Mouse (Mus musculus) forebrain, embryonic 15.5 days (tissue): ENCODE measurements at regions not wholly inside any gene's neighbourhood (a gene's known extent, or its start where the extent isn't known, plus 50 kb on each side); places are given as distances from the start of the nearest gene placed in this dataset.

Experiments used
- ATAC-seq: fragments of 200-750 bp; cut with Nextera tagmentation; replicated peaks from 2 replicates; pipeline ENCODE4 v1.8.0; 2017; ENCODE audit warnings: mild to moderate bottlenecking, moderate TSS enrichment, moderate library complexity
- H3K27ac ChIP-seq: fragments of 300-500 bp; sonication (generic); replicated peaks from 2 replicates; pipeline ENCODE4 v1.5.1; 2015; ENCODE audit warnings: mild to moderate bottlenecking, inconsistent platforms
- H3K27me3 ChIP-seq: fragments of 300-500 bp; sonication (generic); 2 replicates; pipeline ENCODE4 v1.6.1; 2015; ENCODE audit warnings: inconsistent platforms
- H3K36me3 ChIP-seq: fragments of 300-500 bp; sonication (generic); 2 replicates; pipeline ENCODE4 v1.6.1; 2015; ENCODE audit warnings: mild to moderate bottlenecking, inconsistent platforms
- H3K4me1 ChIP-seq: fragments of 300-500 bp; sonication (generic); 2 replicates; pipeline ENCODE4 v1.6.1; 2015; ENCODE audit warnings: inconsistent platforms
- H3K4me2 ChIP-seq: fragments of 300-500 bp; sonication (generic); replicated peaks from 2 replicates; pipeline ENCODE4 v1.6.1; 2015; ENCODE audit warnings: mild to moderate bottlenecking, inconsistent platforms
- H3K4me3 ChIP-seq: fragments of 300-500 bp; sonication (generic); 2 replicates; pipeline ENCODE4 v1.5.1; 2015; ENCODE audit warnings: mild to moderate bottlenecking, inconsistent platforms
- H3K9ac ChIP-seq: fragments of 300-500 bp; sonication (generic); replicated peaks from 2 replicates; pipeline ENCODE4 v1.6.1; 2015; ENCODE audit warnings: mild to moderate bottlenecking, inconsistent platforms
- H3K9me3 ChIP-seq: fragments of 300-500 bp; sonication (generic); 2 replicates; pipeline ENCODE4 v1.6.1; 2016; ENCODE audit warnings: inconsistent platforms
- WGBS: fragments of 180-500 bp; shearing (Covaris S2); methylation state at CpG from one replicate; pipeline ENCODE4 v1.1.7; 2015; ENCODE audit warnings: mixed read lengths; 5-methylcytosine and 5-hydroxymethylcytosine counted together

DNA sequence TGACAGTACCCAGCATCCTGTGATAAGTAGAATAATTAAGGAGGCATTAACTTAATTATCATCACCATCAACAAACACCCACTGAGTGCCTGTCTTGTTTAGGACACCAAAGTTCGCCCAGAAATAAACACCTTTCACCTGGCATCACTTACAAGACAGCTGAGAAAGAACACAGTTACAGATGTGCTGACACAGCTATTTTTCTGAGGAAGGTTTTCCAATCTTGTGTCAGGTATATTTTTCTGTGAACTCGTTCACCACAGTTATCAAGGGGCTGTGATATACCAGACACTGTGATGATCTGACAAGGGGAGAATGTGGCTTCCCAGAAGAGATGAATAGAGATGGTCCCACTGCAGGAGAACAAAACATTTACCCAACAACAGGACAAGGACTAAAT lies 311.1 kb downstream of the Pik3r1 start:
- no peak overlapping the region for H3K4me3 ChIP-seq
- ATAC-seq, result no peak
- WGBS, result 69% methylated on average over 2 of the region's 2 CpGs
- H3K9ac ChIP-seq, result no peak overlapping the region
- H3K4me2 ChIP-seq, result no peak overlapping the region
- no peaks in the 10 kb centered on the region for H3K36me3 ChIP-seq
- H3K27me3 ChIP-seq, result no peaks in the 10 kb centered on the region
- no peaks in the 10 kb centered on the region for H3K9me3 ChIP-seq
- H3K4me1 ChIP-seq, result no peaks in the 10 kb centered on the region
- H3K27ac ChIP-seq, result no peak overlapping the region

DNA sequence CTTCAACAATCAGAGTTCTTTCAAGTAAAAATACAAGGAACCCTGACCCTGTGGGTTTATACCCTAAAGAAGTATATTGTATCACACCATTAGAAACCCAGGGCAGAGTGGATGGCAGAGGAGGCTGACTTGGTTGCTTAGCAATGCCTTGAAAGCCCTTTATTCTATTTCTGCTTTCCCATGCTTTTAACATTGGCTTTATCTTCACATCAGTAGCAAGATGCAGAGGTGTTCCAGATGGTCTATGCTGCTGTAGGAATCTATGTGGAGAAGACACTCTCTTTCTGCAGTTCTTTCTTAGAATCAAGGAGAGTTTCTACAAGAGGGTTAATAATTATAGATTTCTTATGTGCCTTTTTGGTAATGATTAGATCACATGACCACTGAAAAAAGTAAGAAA lies 313.7 kb downstream of the Pik3r1 start:
- no peak overlapping the region for H3K27ac ChIP-seq
- H3K27me3 ChIP-seq, result no peaks in the 10 kb centered on the region
- 0 out of 2 replicates have a peak, but pooled peaks cover 5% of the 10 kb centered on the region for H3K4me1 ChIP-seq
- no peaks in the 10 kb centered on the region for H3K9me3 ChIP-seq
- no peak for ATAC-seq
- H3K4me3 ChIP-seq, result no peak overlapping the region
- H3K4me2 ChIP-seq, result no peak overlapping the region
- no peak overlapping the region for H3K9ac ChIP-seq
- H3K36me3 ChIP-seq, result no peaks in the 10 kb centered on the region

DNA sequence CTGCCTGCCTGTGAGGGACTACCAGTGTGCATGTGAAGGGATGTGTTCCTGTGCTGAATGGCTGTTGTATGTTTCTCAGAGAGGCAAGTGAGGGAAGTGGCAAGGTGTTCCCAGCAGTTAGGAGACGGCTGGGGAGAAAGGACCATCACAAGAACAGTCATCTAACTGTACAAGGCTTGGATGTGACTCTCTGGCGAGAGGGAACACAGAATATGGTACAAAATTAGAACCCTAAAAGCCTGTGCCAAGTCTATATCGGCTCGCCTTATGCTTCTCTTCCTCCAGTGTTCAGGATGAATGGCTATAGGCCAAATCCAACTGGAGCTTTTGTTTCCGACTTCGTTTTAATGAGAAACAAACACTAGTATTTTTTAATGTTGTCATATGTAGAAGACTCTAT lies 317.5 kb downstream of the Pik3r1 start:
- Histone ChIP-seq H3K4me1 (0 out of 2 replicates have a peak, but pooled peaks cover 5% of the 10 kb centered on the region), H3K27me3 (no peaks in the 10 kb centered on the region), H3K4me3 (no peak overlapping the region), H3K9me3 (no peaks in the 10 kb centered on the region), H3K27ac (no peak overlapping the region), H3K36me3 (no peaks in the 10 kb centered on the region), H3K9ac (no peak overlapping the region), H3K4me2 (no peak overlapping the region)
- 52% methylated on average over 6 of the region's 6 CpGs for WGBS
- 0 out of 2 replicates have a peak, but pooled peaks have one; percentile 51 for ATAC-seq

DNA sequence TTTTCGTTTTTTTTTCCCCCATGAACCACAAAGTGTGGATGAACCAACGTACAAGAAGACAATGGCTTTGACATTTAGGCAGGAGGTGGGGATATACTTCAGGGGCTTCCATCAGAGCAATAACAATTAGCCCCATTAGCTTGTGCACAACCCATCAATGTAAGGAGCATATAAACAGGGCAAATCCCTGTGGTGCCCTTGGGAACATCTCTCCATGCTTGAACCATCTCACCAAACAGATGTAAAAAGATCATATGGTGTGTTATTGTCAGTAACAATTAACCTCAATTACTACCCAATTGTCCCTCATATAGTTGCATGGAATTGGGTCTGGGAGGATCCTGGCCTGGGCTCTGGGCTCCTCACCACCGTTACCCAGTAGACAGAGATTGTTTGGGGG lies 328.5 kb downstream of the Pik3r1 start:
- Histone ChIP-seq H3K9ac (no peak overlapping the region), H3K4me1 (no peaks in the 10 kb centered on the region; the same call in 1 of the 2 replicates), H3K36me3 (no peaks in the 10 kb centered on the region), H3K4me3 (no peak overlapping the region), H3K27me3 (no peaks in the 10 kb centered on the region), H3K27ac (no peak overlapping the region), H3K4me2 (no peak overlapping the region), H3K9me3 (no peaks in the 10 kb centered on the region)
- 54% methylated on average over 3 of the region's 3 CpGs for WGBS
- ATAC-seq, result no peak

DNA sequence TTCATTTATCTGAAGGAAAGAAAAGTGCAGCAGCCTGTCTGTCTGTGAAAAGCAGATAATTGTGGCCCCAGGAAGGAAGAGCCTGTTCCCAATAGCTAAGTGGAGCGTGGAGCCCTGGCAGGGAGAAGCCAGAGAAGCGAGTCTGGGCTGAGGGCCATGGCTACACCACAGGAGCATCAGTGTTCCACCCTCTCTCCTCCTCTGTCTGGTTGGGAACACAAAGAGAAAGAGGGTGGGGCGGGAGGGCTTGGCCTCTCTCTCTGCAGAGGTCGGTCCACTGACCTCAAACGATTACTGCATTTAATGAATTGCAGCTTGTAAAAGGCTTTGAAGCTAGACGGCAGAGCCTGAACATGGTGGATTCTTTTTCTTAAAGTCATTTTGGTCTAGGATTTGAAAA lies 329.0 kb downstream of the Pik3r1 start:
- Histone ChIP-seq H3K4me2 (no peak overlapping the region), H3K9me3 (no peaks in the 10 kb centered on the region), H3K27ac (no peak overlapping the region), H3K4me3 (no peak overlapping the region), H3K4me1 (no peaks in the 10 kb centered on the region; the same call in 1 of the 2 replicates), H3K9ac (no peak overlapping the region), H3K27me3 (no peaks in the 10 kb centered on the region), H3K36me3 (no peaks in the 10 kb centered on the region)
- 32% methylated on average over 6 of the region's 6 CpGs for WGBS
- no peak for ATAC-seq

DNA sequence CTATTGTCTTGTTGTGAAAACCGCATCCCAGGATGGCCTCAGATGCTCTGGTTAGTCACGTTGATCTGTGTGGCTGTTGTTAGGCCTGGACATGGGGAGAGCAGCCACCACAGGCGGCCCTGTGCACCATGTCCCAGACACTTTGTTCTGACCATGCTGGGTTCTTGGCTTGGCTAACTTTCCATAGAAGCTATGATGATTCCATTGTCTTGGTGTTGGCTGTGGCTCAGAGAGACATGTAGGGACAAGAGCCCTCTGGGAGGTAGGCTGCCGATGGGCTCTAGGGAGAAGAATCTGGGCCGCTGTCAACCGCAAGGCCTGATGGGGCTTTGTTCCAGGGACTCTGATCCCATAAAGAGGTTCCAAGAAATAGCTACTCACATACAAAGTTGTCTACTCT lies 334.9 kb downstream of the Pik3r1 start:
- 88% methylated on average over 6 of the region's 6 CpGs for WGBS
- H3K9me3 ChIP-seq, result no peaks in the 10 kb centered on the region
- ATAC-seq, result no peak
- H3K36me3 ChIP-seq, result no peaks in the 10 kb centered on the region
- H3K4me3 ChIP-seq, result no peak overlapping the region
- no peaks in the 10 kb centered on the region for H3K4me1 ChIP-seq
- H3K27me3 ChIP-seq, result no peaks in the 10 kb centered on the region
- H3K4me2 ChIP-seq, result no peak overlapping the region
- no peak overlapping the region for H3K27ac ChIP-seq
- no peak overlapping the region for H3K9ac ChIP-seq

DNA sequence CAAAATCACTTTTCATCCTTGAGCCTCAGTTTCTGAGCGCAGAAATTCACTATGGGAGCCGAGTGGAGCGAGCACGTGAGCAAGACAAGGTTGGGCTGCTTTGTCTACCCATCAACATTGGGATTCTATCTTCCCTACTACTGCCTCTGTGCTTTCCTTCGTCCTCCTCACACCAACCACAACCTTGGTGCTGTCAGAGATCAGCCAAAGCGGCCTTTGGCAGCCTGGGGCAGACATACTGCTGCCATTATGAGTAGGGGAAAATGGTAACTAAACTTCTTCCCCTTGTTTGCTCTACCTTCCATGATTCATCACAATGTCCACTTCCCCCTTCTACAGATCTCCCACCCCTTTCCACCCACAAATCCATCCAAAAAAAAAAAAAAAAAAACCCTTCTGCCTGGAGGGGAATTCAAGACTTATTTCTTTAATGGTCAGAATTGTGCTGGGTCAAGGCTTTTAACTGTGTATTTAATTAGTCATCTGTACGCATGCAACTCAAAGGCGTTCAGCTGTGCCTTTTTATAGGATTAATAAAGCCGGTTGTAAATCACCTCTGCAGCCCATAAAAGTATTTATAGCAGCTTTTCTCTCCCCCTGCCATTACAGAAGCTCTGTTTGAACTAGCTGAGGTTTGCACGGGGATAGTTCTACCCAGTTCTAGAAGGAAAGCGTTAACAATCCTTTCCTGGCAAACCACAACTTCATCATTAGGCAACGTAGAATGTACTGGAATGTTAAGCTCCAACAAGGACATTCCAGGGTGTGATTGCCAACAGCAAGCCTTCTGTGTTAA lies 340.4 kb downstream of the Pik3r1 start:
- WGBS, result 61% methylated on average over 12 of the region's 12 CpGs
- H3K27me3 ChIP-seq, result no peaks in the 10 kb centered on the region
- H3K4me3 ChIP-seq, result no peak overlapping the region
- no peaks in the 10 kb centered on the region for H3K4me1 ChIP-seq
- no peak overlapping the region for H3K4me2 ChIP-seq
- no peak for ATAC-seq
- H3K27ac ChIP-seq, result no peak overlapping the region
- H3K9me3 ChIP-seq, result no peaks in the 10 kb centered on the region
- H3K36me3 ChIP-seq, result no peaks in the 10 kb centered on the region
- no peak overlapping the region for H3K9ac ChIP-seq

DNA sequence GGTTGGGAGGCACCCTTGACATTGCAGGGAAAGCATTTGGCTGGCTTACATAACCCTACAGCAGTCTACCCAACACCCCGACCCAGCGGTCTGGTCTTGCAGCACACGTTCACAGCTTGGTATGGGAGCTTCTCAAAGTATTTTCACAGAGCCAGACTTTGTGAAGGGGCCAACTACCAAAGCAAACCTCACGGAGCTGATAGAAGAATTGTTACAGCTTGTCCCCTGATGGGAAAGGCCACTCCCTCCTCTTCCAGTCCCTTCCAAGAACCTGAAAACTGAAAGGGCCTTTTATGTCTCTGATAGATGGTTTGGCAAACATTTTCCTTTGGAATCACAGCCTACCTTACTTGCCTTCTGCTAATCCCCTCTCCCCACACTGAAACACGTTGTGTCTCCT lies 341.6 kb downstream of the Pik3r1 start:
- H3K4me1 ChIP-seq, result no peaks in the 10 kb centered on the region
- no peak overlapping the region for H3K4me3 ChIP-seq
- no peaks in the 10 kb centered on the region for H3K36me3 ChIP-seq
- no peaks in the 10 kb centered on the region for H3K9me3 ChIP-seq
- no peaks in the 10 kb centered on the region for H3K27me3 ChIP-seq
- no peak for ATAC-seq
- 41% methylated on average over 5 of the region's 5 CpGs for whole genome bisulfite sequencing
- no peak overlapping the region for H3K4me2 ChIP-seq
- no peak overlapping the region for H3K9ac ChIP-seq
- H3K27ac ChIP-seq, result no peak overlapping the region

DNA sequence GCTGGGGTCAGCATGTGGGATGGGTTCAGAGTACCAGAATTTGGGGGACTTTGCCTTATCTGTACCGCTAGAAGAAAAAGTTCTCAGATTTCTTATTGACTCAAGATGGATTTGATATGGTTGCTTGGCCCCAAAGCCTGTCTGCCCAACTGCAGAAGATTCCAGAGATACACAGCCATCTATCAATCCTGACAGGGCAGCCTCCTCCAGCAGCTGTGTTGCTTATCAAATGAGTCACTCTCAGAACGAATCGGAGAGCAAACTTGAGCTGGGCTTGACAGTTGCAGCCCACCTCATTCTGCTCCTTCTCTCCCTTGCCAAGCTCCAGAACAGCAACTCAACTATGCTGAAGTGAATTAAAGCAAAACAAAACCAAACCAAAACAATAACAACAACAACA lies 345.9 kb downstream of the Pik3r1 start:
- Histone ChIP-seq H3K27me3 (no peaks in the 10 kb centered on the region), H3K27ac (no peak overlapping the region), H3K4me2 (no peak overlapping the region), H3K9me3 (no peaks in the 10 kb centered on the region), H3K9ac (no peak overlapping the region), H3K36me3 (no peaks in the 10 kb centered on the region), H3K4me1 (peaks cover 5% of the 10 kb centered on the region; the same call in 1 of the 2 replicates), H3K4me3 (no peak overlapping the region)
- ATAC-seq, result no peak
- WGBS, result 89% methylated on average over 3 of the region's 3 CpGs

DNA sequence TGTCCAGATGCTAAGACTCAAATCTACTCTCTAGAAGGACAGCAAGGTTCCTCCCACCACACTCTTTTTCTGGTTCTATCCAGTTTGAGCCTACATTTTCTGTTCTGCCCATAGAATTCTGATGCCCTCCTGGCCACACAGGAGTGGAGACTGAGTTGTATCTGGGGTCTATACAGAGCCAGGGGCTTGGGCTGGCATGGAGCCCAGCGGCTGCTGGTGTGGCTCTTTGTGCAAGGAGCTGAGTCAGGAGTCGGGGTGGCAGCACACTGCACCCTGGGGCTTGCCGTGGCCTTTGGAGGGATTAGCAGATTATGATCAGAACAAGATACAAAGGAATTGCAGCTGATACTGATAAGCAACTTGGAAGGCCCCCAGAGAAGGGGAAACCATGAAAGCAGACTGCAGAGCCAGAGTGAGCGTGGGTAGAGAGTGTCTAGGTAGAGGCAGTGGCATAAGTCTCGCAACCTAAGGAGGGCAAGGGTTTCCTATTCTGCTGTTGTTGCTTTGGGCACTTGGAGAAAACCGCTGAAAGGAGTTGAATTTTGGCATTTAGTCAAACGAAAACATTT lies 348.5 kb downstream of the Pik3r1 start:
- Histone ChIP-seq H3K4me3 (no peak overlapping the region), H3K4me2 (no peak overlapping the region), H3K4me1 (peaks cover 5% of the 10 kb centered on the region; the same call in 1 of the 2 replicates), H3K9ac (no peak overlapping the region), H3K9me3 (no peaks in the 10 kb centered on the region), H3K27ac (no peak overlapping the region), H3K27me3 (no peaks in the 10 kb centered on the region), H3K36me3 (no peaks in the 10 kb centered on the region)
- 67% methylated on average over 7 of the region's 7 CpGs for WGBS
- peak; percentile 72 for ATAC-seq

DNA sequence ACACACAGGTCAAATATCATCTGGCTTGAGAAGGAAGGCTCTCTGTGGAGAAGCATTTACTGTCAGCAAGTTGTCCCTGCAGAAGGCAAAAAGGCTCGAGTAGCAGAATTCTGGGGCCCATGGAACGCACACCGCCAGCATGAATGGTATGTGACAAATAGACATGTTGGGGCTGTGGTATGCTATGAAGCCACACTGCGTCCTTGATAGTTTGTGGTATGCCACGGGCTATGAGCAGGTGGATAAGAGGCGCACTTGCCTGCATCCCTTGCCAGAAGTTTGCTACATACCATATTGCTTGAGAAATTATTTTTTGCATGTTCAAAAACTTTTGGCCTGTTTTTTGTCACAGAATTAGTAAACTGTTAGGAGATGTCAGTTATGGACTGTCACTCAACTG lies 349.7 kb downstream of the Pik3r1 start:
- H3K27ac ChIP-seq, result no peak overlapping the region
- H3K36me3 ChIP-seq, result no peaks in the 10 kb centered on the region
- 95% methylated on average over 6 of the region's 6 CpGs for WGBS
- H3K4me2 ChIP-seq, result no peak overlapping the region
- ATAC-seq, result no peak
- no peaks in the 10 kb centered on the region for H3K9me3 ChIP-seq
- peaks cover 5% of the 10 kb centered on the region; the same call in 1 of the 2 replicates for H3K4me1 ChIP-seq
- H3K9ac ChIP-seq, result no peak overlapping the region
- no peak overlapping the region for H3K4me3 ChIP-seq
- H3K27me3 ChIP-seq, result no peaks in the 10 kb centered on the region

DNA sequence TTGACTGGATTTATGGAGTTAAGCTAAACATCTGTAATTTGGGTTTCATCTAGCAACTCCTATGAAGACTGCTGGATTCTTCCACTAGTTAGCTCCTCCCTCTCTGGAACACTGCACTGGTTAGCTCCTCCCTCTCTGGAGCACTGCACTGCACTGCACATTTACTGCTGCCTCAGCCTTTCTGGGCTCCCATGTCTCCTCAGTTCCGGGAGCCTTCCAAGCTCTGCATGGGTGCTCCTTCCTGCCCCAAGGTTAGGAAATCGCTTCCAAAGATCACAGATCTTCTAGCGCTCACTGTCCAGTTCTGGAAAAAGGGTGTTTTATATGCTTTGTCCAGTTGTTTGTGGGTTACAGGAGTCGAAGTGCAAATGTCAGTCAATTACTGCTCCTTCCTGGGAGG lies 359.1 kb downstream of the Pik3r1 start:
- no peak overlapping the region for H3K9ac ChIP-seq
- no peaks in the 10 kb centered on the region for H3K9me3 ChIP-seq
- H3K27ac ChIP-seq, result no peak overlapping the region
- no peak overlapping the region for H3K4me3 ChIP-seq
- H3K4me1 ChIP-seq, result no peaks in the 10 kb centered on the region
- no peak for ATAC-seq
- WGBS, result 91% methylated on average over 4 of the region's 4 CpGs
- no peak overlapping the region for H3K4me2 ChIP-seq
- no peaks in the 10 kb centered on the region for H3K36me3 ChIP-seq
- H3K27me3 ChIP-seq, result no peaks in the 10 kb centered on the region

DNA sequence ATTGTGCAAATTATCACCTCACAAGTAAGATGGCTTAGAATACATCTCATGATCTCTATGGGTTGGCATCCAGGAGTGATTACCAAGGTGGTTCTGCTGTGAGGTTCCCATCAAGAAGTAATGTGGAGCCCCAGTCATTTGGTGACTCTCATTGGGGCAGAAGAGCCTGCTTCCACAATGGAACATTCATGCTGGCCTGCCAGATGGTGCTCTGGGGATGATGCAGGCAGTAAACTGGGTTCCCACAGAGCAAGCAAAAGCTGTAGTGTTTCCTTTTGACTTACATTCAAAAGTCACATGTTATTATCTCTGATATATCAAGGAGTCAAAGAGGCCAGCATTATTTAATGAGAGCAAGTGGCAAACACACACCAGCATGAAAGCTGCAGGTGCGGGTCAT lies 360.4 kb downstream of the Pik3r1 start:
- H3K4me2 ChIP-seq, result no peak overlapping the region
- 94% methylated on average over 1 of the region's 1 CpGs for WGBS
- ATAC-seq, result no peak
- no peaks in the 10 kb centered on the region for H3K9me3 ChIP-seq
- no peaks in the 10 kb centered on the region for H3K36me3 ChIP-seq
- no peaks in the 10 kb centered on the region for H3K4me1 ChIP-seq
- H3K27me3 ChIP-seq, result no peaks in the 10 kb centered on the region
- H3K4me3 ChIP-seq, result no peak overlapping the region
- H3K27ac ChIP-seq, result no peak overlapping the region
- no peak overlapping the region for H3K9ac ChIP-seq
